31 mouse cellular contexts compared by ENCODE assay signal in genomic region chr8:90837440-90837839, GRCm38 (mm10). TPM values are rescaled to one million over a fixed set of nuclear protein-coding genes. Genes with fewer than 3 reads are reported as not detected.
"Had no signal": no experiment of that assay in that cellular context is flagged by ENCODE, and none has a peak within 500 bp of the region (broad histone marks: within the 10 kb centered on the region; RNA-seq: fewer than 3 reads in every experiment).

No protein-coding gene starts in this region.

- H3K27ac ChIP-seq: gastrocnemius, adult 2 months; heart, embryonic 10.5 days; hindbrain, embryonic 10.5 days; hindbrain, embryonic 12.5 days; hindbrain, embryonic 14.5 days; intestine, embryonic 15.5 days; layer of hippocampus, adult 2 months; left cerebral cortex, adult 2 months; limb, embryonic 10.5 days; limb, embryonic 12.5 days; liver, embryonic 13.5 days had no signal

- H3K4me3 ChIP-seq: gastrocnemius, adult 2 months; heart, embryonic 10.5 days; heart, embryonic 12.5 days; hindbrain, embryonic 10.5 days; hindbrain, embryonic 12.5 days; intestine, embryonic 15.5 days; layer of hippocampus, adult 2 months; left cerebral cortex, adult 2 months; limb, embryonic 10.5 days; limb, embryonic 12.5 days; liver, embryonic 13.5 days had no signal

- DNase-seq: gastrocnemius, adult 2 months; gastrocnemius, postnatal 10 days; gastrocnemius, postnatal 25 days; heart, adult 18-20 months; heart, postnatal 10 days; heart, postnatal 4 days; kidney, adult 18-20 months; kidney, adult 8-10 months; kidney, postnatal 10 days; kidney, postnatal 25 days; kidney, postnatal 4 days; liver; liver, embryonic 13.5 days had no signal

- H3K9ac ChIP-seq: heart, embryonic 12.5 days; hindbrain, embryonic 12.5 days; hindbrain, embryonic 14.5 days; intestine, embryonic 15.5 days; limb, embryonic 12.5 days; liver, embryonic 13.5 days had no signal

- H3K4me2 ChIP-seq: heart, embryonic 12.5 days; hindbrain, embryonic 12.5 days; hindbrain, embryonic 14.5 days; intestine, embryonic 15.5 days; limb, embryonic 12.5 days; liver, embryonic 11.5 days; liver, embryonic 13.5 days had no signal

- H3K4me1 ChIP-seq: heart, embryonic 12.5 days had no signal

- H3K9me3 ChIP-seq: heart, embryonic 10.5 days; heart, embryonic 12.5 days; hindbrain, embryonic 10.5 days; hindbrain, embryonic 12.5 days; intestine, embryonic 15.5 days; limb, embryonic 10.5 days; liver, embryonic 13.5 days had no signal

- H3K27me3 ChIP-seq: heart, embryonic 12.5 days; hindbrain, embryonic 12.5 days; intestine, embryonic 15.5 days; limb, embryonic 12.5 days; liver, embryonic 13.5 days had no signal

- ATAC-seq: hindbrain, embryonic 16.5 days; inflammation-experienced regulatory T-cells, adult 6 months; intestine, embryonic 15.5 days; intestine, postnatal 0 days had no signal

- H3K36me3 ChIP-seq: heart, embryonic 10.5 days; heart, embryonic 12.5 days; hindbrain, embryonic 10.5 days; hindbrain, embryonic 12.5 days; intestine, embryonic 15.5 days; limb, embryonic 10.5 days; limb, embryonic 12.5 days; liver, embryonic 13.5 days had no signal

RNA-seq across cellular contexts. Expression of gene Gm19935, which starts 20.2 kb away (rescaled TPM):
- polyA plus RNA-seq: heart, embryonic 10.5 days; heart, embryonic 12.5 days; heart, embryonic 14.5 days; inflammation-experienced regulatory T-cells, adult 6 months; intestine, postnatal 0 days; kidney, embryonic 14.5 days; kidney, embryonic 16.5 days; limb, embryonic 10.5 days; limb, embryonic 12.5 days; limb, embryonic 14.5 days; liver, embryonic 11.5 days; liver, embryonic 13.5 days had no signal
